Mouse (Mus musculus) embryonic stem cell, embryonic (primary cell): ENCODE measurements around the gene Glrx.
"Not testable (repeated sequence)": the region's sequence is repeated elsewhere in the genome, so short reads cannot be mapped to it uniquely, and the experiment has no call there.

Source experiments
- CTCF ChIA-PET, 4 experiments: fragments of 300-600 bp in 2 of 4; fragments of 350-600 bp in 2 of 4; sonication (Branson Sonifier 250); formaldehyde crosslinking; loops; one replicate each; lab custom pipeline; 2022; ENCODE audit warnings: inconsistent platforms in 2 of 4; lab: Charles Lee
- POLR2A ChIA-PET, 4 experiments: fragments of 300-600 bp in 2 of 4; fragments of 350-600 bp in 2 of 4; sonication (Branson Sonifier 250); formaldehyde crosslinking; loops; one replicate each; lab custom pipeline; 2022; ENCODE audit warnings: antibody characterized with exemption in 4 of 4, inconsistent platforms in 1 of 4; lab: Charles Lee

The Glrx gene

DNA sequence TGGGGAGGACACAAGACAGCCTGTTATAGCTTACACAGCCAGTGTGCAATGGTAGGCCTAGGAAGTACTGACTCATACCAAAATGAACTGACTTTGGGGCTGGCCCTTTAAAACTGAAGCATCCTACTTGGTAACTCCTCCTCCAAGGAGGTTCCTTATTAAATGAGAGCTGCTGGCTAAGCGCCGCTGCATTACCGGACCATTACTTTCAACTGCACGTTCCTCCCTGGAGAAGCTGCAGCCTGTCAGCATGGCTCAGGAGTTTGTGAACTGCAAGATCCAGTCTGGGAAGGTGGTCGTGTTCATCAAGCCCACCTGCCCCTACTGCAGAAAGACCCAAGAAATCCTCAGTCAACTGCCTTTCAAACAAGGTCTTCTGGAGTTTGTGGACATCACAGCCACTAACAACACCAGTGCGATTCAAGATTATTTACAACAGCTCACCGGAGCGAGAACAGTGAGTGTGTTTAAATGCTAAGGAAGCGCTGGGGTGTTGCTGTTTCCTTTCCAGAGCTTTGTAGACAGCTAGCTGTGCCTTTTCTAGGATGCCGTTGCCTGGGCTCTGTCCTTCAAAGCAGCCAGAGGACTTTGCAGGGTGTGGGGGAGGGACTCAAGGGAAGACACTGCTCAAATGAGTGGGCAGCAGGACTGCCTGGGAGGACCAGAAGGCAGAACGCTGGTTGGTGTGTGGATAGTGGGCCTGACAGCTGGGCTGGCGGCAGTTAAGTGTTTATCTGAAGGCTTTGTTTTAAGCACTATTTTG is at the start of gene Glrx:
Gene Glrx (plus strand): TSS at position 150 of the 763 bp plus-strand sequence.
- CTCF ChIA-PET = interaction anchor here in 1 of 4 experiments (1.2 kb wide), 1 partner anchor 42 kb away, joined by 3 read pairs; no protein-coding TSS in a partner anchor
- POLR2A ChIA-PET = interaction anchor here in 3 of 4 experiments (0.6 to 3.2 kb wide), 13 partner anchors 9 to 923 kb away, joined by 3 to 11 read pairs (median 3); partner anchors contain the start of genes Rfesd (in 1 of the 3) and Rhobtb3 (in 1 of the 3)

DNA sequence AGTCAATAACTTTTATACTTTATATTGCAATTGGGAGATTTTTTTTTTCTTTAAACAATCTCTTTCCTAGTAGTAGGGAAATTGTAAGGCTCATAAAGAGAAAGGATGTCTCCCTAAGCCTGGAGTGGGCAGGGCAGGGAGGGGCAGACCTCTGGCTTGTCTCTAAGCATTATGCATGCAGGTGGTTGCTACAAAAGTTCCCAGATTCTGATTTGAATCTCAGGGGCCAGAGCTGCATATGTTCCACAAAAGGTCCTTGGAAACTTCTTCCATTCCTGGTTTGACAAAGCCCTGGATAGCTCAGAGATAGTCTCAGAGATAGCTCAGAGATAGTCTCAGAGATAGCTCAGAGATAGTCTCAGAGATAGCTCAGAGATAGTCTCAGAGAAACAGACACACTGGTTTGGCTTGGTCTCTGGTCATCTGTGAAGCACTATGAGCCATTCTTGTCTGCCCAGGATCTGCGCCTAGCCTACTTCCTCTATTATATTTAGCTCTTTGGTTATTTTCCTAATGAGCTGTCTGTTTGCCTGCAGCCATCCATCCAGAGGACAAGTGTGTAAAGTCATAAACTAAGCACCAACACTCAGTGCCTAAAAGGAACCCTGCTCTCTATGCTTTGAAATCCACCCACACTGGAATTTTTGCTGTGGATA is 49.0 kb upstream of the Glrx start:
- ChIA-PET CTCF (no interaction called here), POLR2A (interaction anchor here in 1 of 4 experiments (1.4 kb wide), 1 partner anchor 63 kb away, joined by 3 read pairs; no protein-coding TSS in a partner anchor)

DNA sequence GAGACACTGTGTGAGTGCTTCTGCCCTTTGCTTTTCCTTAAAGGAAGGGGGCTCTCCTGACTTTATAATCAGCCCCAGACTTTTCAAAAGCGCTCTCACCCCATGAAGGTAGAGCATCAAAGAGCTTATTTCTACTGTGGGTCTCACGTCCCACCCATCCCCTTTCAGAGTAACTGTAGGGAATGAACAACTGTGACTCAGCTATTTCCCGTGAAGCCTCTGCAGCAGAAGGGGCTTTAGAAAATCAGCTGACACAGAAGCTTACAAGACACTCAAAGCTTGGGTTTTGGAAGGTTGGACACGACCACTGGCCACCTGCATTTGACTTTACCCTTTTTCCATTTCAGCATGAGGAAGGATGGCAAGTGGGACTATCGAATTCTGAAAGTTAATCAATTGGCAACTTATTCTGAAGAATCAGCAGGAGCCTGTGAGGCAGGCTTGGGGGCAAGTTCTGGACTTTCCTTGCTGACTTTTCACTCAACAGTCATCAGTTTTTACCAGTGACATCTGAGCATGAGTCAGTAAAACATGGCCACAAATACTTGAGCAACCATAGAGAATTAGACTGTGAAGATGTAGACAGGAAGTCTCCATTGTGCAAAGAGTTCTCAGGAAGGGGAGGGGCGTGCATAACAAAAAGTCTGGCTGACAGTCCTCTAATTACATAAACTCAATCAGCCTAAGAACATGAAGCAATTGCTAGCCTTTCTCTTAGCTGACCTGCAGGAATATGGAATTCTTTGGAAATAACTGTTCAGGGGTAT is 45.6 kb upstream of the Glrx start:
- CTCF ChIA-PET = no interaction called here
- POLR2A ChIA-PET = interaction anchor here in 3 of 4 experiments (0.7 to 1.9 kb wide), 12 partner anchors 9 to 108 kb away, joined by 3 to 7 read pairs (median 3); partner anchors contain the start of genes Ell2 (in 1 of the 3) and Glrx (in 1 of the 3)

DNA sequence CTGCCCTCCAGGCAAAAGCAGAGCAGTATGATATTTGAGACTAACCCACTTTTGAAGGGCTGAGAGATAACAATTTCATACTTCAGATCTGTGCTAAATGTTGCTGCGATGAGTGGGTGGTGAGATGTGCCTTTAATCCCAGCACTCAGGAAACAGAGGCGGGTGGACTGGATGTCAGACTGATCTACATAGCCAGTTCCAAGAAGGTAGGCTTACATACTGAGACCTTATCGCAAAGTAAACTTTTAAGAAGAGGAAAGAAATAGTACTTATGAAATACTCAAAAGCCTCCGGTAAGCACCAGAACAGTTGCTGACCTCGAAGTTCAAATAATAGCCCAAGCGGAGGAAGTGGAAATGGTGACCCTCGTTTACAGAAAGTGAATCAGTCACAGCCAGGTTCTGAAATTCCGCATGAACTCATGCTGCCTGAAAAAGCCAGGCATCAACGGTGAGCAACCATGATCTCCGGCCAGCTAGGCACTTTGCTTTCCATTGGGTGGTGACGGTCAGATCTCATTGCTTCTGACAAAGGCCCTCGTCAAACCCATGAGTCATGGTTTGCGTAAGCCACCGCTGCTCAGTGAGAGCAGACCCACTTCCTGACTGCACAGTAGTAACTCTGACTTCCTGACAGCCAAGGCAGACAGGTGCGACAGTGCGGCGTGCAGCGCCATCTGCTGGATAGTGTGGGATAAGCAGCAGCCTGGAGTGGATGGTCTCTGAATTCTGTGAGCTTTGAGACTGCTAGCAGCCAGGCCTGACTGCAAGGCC is 42.1 kb upstream of the Glrx start:
- ChIA-PET POLR2A (interaction anchor here in 2 of 4 experiments (0.5 to 1.3 kb wide), 7 partner anchors 11 to 143 kb away, joined by 3 to 4 read pairs (median 3); no protein-coding TSS in a partner anchor), CTCF (interaction anchor here (0.5 to 1.3 kb wide), 31 partner anchors 10 to 936 kb away, joined by 3 to 6 read pairs (median 3); partner anchors contain the start of gene Glrx (in 1 of the 4))

DNA sequence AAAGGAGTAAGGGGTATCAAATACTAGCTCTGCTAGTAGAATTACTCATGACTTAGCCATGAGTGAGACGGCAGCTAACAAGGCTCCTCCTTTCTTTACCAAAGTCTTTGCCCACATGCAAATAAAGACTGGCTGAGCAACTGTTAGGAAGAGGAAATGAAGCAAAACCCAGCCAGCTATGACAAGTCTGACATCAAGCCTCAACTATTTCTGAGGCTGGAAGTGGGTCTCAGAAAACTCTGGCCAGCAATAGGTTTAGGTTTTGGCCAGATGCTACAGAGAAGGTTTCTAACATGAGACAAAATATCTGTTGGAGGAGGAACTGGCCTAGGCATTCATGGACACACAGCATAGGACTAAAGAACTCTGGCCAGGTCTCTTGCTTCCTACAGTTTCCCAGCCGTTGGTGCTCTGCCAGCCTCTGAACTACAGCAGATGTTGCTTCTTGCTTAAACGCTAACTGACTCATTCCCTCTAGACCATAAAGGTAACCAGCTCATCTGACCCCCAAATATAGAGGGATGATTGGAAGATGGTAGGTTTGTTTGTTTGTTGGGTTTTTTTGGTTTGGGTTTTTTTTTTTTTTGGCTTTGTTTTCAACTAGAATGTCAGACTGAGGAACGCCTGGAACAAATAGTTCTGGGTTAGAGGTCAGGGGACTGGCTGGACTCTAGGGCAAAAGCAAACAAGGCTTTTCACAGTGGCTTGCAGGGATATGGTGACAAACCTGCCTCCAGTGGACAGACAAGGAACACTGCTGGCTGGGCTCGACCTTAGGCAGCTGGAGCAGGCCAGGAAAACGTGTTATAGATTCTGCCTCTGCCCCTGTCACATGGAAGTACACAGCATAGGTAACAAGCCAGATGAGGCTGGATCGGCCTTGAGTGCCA is 41.0 kb upstream of the Glrx start:
- CTCF ChIA-PET = interaction anchor here (0.5 to 1.3 kb wide), 31 partner anchors 9 to 937 kb away, joined by 3 to 6 read pairs (median 3); partner anchors contain the start of gene Glrx (in 1 of the 4)
- POLR2A ChIA-PET = interaction anchor here in 2 of 4 experiments (0.5 to 1.3 kb wide), 7 partner anchors 12 to 143 kb away, joined by 3 to 4 read pairs (median 3); no protein-coding TSS in a partner anchor

DNA sequence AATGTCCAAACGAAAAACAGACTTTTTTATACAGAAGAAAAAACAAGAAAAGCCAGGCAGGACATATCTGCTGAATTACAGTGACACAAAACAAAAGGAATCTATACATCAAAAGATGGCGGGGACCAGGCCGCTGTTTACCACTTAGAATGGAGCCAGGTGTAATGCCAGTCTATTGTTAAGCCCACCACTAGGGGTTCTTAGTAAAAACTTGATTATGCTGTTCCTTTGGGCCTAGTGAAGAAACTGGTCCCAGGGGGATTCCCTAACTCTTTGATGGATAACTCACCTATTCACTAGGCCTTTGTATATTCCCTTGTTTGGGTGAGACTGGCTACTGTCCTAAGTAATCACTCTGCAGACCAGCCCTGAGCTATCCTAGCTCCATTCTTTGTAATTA is 40.2 kb upstream of the Glrx start:
- ChIA-PET POLR2A (interaction anchor here in 2 of 4 experiments (1.1 to 1.5 kb wide), 3 partner anchors 41 to 92 kb away, joined by 3 read pairs; partner anchors contain the start of gene Glrx (in 1 of the 2)), CTCF (no interaction called here)

DNA sequence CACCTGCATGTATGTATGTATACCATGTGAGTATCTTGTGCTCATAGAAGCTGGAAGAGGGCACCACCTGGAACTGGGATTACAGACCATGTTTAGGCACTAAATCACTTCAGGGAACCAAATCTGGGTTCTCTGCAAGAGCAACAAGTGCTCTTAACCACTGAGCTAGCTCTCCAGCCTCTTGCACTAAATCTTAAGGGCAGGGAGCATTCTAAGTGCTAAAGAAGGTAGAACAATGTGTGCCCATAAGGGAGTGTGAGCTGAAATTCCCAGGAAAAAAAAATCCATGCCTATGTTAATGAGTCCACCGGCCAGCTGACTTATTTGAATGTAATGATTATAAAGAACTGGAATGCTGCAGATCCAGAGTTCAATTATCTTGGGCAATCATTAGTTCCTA is 31.7 kb upstream of the Glrx start:
- CTCF ChIA-PET = interaction anchor here in 1 of 4 experiments (1.3 kb wide), 1 partner anchor 10 kb away, joined by 3 read pairs; no protein-coding TSS in a partner anchor
- POLR2A ChIA-PET = interaction anchor here in 1 of 4 experiments (0.5 kb wide), 1 partner anchor 45 kb away, joined by 3 read pairs; no protein-coding TSS in a partner anchor

DNA sequence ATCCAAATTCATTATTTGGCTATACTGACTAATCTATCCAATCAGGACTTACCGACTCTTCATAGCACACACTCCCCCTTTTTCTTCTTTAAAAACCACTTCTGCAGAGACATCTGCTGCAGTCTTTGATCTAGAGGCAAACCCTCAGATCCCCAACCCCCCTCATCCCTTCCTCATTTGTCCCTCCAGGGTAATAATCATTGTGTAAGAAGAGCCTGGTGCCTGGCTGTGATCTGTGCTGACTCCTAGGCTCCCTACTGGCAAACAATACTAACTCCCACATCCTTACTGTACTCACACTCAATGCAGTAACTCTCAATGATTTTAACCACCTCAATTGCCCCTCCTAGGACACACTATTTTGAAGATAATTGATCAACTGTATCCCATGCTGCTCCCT is 29.7 kb upstream of the Glrx start:
- POLR2A ChIA-PET = no interaction called here
- CTCF ChIA-PET = interaction anchor here in 1 of 4 experiments (1.1 kb wide), 1 partner anchor 12 kb away, joined by 5 read pairs; no protein-coding TSS in a partner anchor

DNA sequence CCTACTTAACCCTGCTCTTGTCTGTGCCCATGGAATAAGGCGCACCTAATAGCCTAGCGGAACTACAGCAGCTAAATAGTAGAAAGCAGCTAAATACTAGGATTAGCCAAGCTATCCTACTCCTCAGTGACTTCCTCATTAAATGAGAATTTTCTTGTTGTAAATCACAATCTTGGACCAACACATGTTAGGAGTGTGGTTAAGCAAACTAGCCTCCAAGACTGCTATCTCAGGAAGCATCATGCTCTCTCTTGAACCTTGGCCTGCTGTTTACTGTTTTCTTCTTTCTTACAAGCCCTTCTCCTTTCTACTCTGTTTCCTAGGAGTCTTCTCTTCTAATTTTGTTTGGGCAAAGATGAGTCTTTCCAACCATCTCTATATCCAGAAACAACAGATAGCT is 22.5 kb upstream of the Glrx start:
- POLR2A ChIA-PET = no interaction called here
- CTCF ChIA-PET = no interaction called here

DNA sequence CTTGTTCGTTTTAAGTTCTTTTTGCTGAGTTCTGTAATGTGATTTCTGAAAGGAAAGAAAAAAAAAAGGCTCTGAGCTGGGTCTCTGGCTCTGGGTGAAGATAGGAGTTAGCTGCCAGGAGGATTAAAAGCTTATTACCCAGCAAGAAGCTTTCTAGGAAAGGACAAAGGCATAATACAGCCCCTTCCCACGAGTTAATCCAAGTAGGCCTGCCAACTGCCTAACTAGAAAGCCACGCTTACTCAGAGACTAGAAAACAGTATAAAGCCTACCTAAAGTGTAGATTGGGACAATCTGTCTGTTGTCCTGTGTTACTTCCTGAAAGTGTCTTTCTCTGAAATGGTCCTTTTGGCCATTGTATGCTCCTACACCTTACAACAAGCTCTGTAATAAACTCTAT is 21.2 kb upstream of the Glrx start:
- POLR2A ChIA-PET = interaction anchor here in 1 of 4 experiments (0.8 kb wide), 1 partner anchor 25 kb away, joined by 3 read pairs; no protein-coding TSS in a partner anchor
- CTCF ChIA-PET = no interaction called here

DNA sequence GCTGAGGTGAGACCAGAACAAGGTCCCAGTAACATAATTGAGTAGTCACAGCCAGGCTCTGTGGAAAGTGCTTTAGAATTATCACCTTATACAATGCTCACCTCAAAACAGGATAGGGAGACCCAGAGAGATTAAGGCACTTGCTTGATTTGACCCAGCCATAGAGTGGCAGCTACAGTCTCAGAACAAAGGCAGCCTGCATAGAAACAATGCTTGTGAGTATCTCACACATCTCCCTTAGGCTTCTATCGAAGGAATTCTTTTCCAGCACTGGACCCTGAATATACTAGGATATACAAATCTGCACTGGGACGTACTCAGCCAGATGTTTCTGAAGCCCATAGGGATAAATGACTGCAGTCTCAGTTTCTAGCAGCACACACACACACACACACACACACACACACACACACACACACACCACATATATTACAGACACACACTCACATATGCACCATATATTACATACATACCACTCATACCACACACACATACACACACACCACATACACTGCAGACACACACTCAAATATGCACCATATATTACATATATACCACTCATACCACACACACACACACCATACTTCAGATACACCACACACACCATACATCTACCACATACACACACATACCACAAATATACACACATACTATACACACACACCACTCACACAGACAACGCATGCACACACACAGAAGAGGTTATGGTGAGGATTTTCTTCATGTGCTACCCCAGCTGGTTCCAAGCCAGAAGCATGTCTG is 20.5 kb upstream of the Glrx start:
- POLR2A ChIA-PET = interaction anchor here in 1 of 4 experiments (0.8 kb wide), 1 partner anchor 25 kb away, joined by 3 read pairs; no protein-coding TSS in a partner anchor
- CTCF ChIA-PET = no interaction called here

DNA sequence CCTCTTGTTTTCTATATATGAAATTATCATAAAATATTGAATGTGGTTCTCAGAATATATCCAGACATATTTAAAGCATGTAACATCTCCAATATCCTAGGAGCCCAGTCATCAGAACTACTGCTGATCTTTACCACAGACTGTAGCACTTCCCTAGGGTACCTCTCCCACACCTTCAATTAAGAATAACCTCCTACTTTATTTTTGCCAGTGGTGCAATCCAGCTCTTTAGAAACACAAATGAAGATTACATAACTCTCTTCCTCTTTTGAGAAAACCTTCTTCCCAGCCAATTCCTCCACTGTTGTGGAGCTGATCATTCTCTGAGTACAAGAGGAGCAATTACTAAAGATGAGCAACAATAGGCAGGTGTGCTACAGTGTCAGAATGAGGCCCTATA is 19.8 kb upstream of the Glrx start:
- ChIA-PET POLR2A (no interaction called here), CTCF (interaction anchor here in 1 of 4 experiments (0.6 kb wide), 1 partner anchor 25 kb away, joined by 3 read pairs; no protein-coding TSS in a partner anchor)

DNA sequence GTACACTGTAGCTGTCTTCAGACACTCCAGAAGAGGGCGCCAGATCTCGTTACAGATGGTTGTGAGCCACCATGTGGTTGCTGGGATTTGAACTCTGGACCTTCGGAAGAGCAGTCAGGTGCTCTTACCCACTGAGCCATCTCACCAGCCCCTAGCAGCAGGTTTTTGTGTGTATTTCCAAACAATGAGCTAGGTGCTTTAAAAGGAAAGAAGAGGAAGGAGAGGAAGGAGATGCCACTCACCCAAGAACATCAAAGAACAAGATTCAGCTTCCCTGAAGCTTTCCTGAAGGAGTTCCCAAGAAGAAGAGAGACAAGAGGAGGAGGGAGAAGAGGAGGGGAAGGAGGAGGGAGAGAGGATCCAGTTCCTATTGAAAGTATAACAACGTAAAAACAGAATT is 17.3 kb upstream of the Glrx start:
- CTCF ChIA-PET = interaction anchor here in 1 of 4 experiments (0.6 kb wide), 1 partner anchor 352 kb away, joined by 3 read pairs; no protein-coding TSS in a partner anchor
- POLR2A ChIA-PET = not testable (repeated sequence)

DNA sequence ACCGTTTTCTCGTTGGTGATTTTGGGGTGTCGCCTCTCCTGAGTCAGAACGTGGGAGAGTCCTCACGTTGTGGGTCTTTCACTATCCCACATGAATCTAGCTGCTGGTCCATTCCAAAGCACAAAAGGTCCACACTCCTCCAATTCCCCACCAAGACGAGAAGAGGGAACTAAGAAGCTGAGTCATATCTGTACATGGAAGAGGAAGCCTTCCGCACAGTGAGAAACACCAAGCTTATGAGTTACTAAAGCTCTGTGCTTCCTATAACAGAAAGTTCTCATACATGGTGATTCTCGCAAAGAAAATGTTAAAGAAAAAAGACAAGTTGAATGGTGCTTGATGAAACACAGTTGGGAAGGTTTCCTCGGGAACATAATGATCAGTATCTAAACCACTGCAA is 16.5 kb upstream of the Glrx start:
- CTCF ChIA-PET = no interaction called here
- POLR2A ChIA-PET = no interaction called here

DNA sequence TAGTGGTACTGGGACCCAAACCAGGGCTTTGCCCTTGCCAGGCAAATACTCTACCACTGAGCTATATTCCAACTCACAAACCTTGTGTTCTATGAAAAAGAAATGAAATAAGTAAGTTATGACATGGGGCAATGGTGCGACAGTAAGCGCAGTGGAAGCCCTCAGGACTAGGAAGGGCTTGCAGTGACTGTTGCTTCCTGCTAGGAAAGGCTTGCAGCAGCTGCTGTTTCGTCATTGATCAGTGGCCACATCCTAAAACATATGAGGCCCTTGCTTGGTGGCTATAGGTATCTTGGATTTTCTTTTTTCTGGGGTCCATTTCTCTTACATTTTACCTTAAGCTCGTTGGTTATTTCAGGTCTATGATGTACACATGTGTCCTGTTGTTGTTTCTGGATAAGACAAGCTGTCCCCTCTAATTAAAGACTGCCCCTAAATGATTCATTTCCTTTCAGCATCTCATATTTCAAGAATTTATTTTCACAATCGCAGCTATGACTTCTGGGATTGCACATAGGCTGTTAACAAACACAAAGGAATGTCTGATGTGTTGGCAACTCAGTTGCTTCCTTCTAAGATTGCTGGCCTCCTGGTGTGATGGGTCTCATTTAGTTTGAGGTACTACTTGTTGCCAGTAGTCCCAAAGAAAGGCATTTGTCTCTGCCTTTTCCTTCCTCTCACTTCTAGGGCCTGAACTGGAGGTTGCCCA is 14.9 kb upstream of the Glrx start:
- CTCF ChIA-PET = no interaction called here

More for the DNA sequence above, 14.9 kb upstream of the Glrx start:
- POLR2A ChIA-PET = interaction anchor here in 1 of 4 experiments (0.6 kb wide), 1 partner anchor 292 kb away, joined by 3 read pairs; no protein-coding TSS in a partner anchor
